Mouse (Mus musculus) forelimb bud, embryonic 11.5 days (tissue): ENCODE data around the gene Akr1c13.
"Not testable (repeated sequence)": the region's sequence is repeated elsewhere in the genome, so short reads cannot be mapped to it uniquely, and the experiment has no call there.

Experiments
- DNase-seq: peaks from one replicate; pipeline ENCODE4 v3.0.0-alpha.2; 2012; ENCODE audit warnings: low read depth, low spot score

Gene Akr1c13

DNA sequence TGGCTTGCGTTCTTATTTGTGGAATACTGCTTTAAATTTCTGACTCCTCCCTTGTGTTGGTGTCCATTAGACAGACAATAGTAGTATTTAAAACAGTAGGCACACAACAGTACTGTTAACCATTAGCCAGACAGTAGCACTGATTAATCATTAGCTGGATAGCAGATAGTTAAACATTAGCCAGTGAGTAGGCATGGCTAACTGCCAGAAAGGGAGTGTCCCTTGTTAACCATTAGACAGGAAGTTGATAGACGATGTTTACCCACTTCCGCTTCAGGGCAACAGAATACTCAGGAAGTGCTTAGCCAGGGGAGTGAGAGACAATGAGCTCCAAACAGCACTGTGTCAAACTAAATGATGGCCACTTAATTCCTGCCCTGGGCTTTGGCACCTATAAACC lies at the start of gene Akr1c13:
TSS of gene Akr1c13 (plus strand) at position 247 of the 400 bp plus-strand sequence.
- DNase-seq, result no peak

DNA sequence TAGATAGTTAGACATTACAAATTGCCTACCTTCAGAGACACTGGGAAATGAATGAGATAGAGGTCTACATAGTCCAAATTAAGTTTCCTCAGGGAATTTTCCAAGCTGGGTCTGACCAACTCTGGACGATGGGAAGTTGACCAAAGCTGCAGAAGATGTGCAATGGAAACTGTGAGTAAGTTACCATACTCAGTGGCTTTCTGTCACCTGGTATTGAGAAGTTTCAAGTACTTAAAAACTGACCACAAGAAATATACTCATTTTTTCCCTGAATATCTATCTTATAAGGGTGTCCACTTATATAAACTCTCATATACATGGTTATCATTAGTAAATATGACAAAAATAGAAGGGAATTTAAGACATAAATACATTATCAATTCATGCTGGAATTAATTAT lies 46.7 kb upstream of the Akr1c13 start:
- no peak for DNase-seq

DNA sequence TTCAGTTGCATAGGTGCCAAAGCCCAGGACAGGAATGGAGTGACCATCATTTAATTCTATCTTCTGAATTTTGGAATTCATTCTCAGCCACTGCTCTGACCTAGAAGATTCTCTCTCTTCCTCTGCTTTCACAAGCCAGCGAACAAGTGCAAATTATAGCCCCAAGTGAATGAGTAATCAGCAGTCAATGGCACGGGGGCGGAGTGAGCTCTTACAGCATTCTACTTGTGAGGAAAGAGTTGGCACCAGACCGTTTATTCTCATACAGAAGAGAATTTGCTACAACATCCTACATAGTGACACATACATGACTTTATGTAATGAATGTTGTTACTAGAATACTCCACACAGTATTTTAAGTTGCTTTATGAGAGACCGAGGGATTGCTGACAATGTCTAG lies 40.4 kb upstream of the Akr1c13 start, which contains the start of gene Akr1c18:
TSS of gene Akr1c18 (minus strand) at position 137 of the 400 bp plus-strand sequence.
- no peak for DNase-seq

DNA sequence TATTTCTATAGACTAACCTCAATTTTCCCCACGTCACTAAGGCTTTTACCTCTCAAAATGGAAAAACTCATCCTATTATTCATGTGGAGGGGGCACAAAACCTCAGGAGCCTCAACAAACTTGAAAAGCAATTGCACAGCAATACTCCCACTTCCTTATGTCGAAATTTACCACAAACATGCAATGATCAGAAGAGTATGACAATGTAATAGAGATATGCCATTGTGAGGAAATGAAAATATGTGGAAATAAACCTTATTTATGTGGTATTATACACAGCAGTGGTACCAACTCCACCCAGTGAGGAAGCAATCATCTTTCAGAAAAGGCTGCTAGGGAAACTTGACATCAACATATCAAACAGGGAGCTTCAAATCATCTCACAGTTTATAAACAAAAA lies 38.0 kb upstream of the Akr1c13 start:
- DNase-seq, result no peak

DNA sequence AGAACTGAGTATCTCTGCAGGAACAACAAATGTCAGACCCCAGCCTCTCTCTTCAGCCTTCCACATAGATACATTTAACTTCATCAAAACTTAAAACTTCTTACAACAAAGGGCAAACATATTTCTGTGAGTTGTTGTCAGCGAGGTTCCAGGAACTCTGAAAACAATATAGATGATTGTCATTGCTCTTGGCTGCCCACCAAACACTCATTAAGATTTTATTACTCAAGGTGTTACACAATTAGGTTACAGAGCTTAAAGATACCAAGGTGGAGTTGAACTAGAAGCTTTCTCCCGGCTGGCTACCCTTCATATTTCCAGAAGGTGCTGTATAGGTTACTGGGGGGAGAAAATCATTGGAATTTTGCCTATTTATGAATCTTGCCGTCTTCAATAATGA lies 37.4 kb upstream of the Akr1c13 start:
- no peak for DNase-seq

DNA sequence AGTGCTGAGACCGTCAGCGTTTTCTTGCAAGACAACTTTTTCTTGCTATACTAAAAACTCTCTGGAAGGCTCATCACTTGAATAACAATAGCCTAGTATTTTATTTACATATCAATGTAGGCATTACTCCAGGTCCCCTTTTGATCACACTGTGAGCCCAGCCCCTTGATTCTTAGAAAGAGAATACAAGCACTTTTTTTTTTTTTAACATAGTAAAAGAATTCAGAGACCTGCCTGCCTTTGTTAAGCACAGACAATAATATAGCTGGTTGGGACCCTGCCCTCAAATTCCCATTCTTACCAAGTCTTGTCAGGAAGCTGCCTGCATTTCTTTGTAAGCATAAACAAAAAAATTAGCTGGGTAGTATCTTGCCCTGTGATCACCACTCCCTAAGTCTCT lies 35.7 kb upstream of the Akr1c13 start:
- DNase-seq, result no peak

DNA sequence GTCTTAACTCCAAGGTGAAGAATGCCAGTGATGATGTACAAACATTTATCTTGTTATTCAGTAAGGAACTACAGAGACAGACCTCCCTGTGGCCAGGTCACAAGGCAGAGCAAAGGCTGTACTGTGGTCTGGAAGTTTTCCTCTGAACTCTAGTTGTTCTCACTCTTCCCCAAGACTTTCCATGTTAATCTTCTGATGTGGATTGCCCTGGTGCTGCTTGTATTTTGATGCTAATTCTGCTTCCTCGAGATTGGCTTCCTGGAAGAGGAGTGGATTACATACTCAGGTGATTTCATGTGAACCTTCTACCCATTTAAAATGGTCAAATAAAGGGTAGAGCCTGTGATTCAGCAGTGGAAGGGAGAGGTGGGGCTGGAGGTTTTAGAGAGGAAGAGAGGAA lies 22.9 kb upstream of the Akr1c13 start:
- no peak for DNase-seq

DNA sequence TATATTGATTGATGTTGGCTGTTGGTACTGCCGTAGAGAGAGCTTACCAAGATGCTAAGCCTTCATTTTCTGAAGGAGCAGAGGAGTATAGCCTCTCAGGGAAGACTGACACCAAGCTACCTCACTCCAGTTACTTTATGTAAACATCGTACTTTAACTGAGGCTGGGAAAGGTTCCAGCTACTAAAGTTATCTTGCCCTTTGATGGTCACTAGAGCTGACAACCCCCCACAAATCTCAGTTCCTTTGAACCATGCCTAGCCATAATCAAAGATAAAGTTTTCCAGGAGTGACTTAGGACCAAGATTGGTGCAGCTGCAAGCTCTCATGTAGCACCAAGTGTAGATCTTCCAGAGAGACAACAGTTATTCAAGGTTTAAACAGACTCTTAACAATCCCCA lies 18.0 kb upstream of the Akr1c13 start:
- no peak for DNase-seq

DNA sequence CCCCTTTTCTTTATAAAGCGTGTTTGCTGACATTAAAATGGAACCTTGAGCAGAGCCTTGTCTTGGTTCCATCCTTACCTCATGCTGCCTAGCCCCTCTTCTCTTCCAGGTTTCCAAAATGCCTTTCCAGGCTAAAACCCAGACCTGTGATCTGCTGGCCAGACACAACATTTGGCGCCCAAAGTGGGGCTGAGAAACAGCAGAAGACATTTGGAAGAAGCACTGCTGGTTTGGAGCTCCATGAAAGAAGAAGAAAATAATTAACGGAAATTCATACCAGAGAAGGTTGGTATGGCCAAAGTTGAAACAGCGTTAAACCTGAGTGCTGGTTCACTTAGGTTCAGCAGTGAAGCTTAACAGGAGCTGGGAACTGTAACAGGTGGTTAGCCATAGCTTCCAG lies 9.6 kb upstream of the Akr1c13 start:
- not testable (repeated sequence) for DNase-seq

DNA sequence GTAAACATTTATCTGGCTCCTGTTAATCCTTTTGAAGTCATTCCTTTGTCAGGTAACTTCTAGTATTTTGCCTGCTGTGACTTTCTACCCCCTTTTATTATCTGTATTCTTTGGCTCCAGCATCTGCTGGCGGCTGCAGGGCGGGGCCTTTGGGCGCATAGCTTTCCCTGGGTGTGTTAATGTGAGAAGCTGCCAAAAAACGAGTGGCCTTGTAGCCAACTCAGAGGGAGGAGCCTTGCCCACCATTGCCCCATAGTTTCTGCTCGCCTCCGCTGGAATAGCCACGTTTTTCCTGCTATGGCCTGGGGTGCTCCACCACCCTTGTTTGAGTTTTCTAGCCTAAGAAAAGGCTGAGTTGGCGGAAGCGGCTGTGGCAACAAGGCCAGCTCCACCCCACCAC lies 7.8 kb upstream of the Akr1c13 start:
- no peak for DNase-seq

DNA sequence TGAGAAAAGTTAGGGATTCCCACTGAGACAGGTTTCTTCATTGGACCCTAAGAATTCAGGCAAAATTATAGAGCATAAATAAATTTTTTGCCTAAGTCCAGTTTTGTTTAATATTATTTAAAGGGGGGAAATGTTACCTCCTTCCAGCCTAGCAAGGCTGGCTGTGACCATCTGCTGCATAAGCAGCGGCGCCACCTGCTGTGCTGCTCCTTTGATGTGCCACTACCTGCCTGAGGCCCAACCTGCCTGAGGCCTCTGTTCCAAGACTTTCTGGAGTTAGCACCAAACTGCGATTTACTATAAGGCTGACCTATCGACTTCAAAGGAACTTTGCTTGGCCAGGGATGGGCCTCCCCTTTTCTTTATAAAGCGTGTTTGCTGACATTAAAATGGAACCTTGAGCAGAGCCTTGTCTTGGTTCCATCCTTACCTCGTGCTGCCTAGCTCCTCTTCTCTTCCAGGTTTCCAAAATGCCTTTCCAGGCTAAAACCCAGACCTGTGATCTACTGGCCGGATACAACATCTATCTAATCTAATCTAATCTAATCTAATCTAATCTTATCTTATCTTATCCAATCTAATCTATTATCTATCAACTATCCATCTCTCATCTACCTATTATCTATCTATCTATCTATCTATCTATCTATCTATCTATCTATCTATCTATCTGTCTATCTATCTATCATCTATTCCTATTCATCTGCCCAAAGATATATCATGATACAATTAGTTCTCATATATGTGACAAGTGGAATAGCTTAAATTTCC lies 4.1 kb upstream of the Akr1c13 start:
- DNase-seq, result peak; percentile 24

DNA sequence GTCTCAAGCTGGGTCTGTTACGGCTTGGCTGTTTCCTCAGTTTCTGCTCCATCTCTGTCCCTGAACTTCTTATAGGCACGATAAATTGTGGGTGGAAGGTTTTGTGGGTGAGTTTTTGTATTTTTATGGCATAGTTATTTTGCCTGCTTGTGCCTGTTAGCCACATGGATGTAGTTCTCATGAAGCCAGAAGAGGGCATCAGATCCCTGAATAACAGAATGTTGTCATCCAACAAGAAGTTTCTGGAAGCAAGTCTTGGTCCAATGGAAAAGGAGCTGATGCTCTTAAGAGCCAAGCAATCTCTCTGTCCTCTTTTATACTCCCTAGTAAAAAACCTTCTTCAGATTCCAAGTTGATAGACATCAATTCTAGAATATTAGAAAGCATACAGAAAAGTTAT lies 2.8 kb upstream of the Akr1c13 start:
- DNase-seq, result no peak

DNA sequence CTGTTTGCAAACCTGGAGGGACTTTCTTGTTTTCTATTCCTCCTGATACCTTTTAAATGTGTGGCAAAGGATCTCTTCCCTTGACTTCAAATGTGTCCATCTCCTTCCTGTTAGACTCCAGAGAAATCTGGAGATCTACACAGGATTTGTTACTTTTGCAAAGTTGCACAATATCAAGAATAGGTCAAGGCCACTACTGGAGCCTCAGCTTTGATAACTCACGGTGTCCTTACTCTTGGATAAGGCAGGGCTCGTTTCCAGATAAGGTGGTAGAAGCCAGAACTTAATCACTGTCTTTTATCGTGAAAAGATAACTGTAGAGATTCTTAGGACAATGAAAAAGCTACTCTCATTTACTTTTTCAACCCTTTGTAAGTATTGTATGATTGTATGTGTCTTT lies 1.6 kb downstream of the Akr1c13 start:
- no peak for DNase-seq

DNA sequence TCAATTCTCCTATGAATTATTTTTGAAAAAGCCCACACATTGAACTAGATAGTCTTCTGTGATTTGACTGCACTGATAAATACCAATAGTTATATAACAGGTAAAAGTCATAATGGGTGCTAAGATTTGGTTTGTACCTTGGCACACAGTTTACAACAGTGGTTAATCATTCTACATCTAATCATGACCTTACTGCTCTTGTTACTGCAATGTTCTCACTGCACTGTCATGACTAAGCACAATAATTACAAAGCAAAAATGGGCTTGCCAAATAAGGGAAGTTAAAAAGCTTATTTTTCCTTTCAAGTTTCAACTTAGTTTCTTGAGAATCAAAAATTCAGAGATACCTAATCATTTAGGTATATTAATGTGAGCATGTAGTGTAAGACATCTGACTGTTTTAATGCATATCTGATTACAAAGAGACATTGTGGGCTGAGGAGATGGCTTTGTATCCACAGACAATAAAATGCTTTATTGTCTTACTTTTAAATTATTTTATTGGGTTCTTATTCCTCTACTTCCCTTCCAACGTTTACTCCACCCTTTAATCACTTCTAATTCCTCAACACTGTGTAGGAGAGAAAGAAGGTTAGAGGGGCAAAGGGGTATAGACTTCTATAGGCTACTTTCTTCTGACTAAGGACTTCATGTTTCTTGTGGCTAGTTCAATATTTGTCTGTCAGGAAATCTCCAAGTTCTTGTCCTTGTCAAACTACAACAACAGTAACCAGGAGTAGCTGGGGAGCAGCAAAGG lies 15.4 kb downstream of the Akr1c13 start:
- DNase-seq, result no peak

DNA sequence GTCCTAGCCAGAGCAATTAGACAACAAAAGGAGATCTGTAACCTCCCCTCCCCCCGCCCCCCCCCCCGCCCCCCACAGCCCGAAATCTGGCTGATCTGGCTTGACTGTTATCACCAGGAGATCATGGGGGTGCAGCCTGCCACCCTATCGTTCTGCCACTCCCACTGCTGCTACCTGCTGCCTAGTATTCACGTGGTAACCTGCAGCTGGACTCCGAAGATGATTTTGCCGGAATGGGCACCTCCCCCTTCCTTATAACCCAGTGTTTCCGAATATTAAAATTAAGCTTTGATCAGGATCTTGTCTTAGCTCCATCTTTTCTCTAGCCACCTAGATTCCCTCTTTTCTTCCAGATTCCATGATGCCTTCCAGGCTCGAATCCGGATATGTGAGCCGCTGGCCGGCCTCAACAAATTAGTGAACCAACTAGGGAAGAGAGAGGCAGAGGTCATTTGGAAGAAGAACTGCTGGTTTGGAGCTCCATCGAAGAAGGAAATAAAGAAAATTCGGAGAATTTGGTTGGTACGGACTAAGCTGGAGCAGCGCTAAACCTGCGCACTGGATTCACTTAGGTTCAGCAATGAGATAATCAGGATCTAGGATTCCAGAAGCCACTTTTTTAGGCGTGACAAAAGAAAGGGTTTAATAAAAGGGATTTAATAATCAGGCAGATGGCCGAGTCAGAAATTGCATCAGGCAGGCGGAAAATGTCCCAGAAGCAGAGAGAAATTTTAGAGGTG lies 20.8 kb downstream of the Akr1c13 start:
- no peak for DNase-seq

DNA sequence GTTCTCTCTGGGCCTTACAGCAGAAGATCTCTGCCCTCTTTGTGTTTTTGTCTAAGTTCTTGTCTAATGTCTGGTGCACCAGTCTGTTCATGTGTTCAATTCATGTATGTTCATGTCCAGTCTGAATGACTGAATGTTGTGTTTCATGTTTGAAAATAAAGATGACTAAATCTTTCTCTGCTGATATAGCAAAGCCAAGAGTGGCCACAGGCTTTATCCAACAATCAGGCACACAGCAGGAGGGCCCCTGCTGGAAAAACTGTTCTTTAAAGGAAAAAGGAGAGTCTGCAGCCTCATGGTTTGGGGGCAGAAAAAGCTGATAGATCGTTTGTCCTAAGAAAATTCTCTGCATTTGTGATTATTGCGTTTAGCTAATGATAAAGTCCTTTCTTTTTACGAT lies 21.4 kb downstream of the Akr1c13 start:
- DNase-seq, result no peak

DNA sequence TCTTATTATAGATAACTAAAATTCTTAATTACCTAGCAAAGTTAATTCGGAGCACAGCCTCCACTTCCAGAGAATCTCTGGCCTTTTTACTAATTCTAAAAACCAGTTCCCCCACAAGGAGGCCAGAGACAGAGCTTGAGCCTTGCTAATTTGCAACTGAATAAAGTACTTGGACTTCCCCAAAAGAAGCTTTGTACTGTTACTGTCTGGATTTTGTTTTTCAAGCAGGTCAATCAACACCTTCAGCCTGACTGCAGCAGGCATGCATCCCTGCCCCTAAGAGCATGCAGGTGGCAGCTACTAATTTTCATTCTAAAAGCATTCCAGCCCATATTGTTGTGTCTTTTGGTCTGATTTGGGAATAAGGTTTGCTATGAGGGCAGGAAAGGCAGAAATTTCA lies 24.5 kb downstream of the Akr1c13 start:
- DNase-seq, result not testable (repeated sequence)

DNA sequence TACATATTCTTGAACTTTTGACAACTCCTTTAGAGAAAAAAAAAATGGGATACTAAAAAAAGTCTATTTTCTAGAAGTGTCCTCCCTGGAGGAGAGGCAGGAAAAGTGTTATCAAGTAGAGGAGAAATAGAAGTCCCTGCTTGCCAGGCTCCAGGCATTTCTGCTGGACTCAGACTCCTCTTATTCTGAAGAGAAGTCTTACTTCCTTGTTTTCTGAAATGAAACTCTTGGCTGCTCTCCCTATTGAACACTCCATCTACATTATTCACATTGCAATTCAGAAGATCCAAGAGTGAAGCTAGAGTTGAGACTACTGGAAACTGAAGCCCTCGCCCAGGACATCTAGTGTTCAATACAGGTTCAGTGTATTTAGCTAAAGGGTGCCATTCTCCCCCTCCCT lies 37.5 kb downstream of the Akr1c13 start, which contains the start of gene Akr1c19:
TSS of gene Akr1c19 (plus strand) at position 260 of the 400 bp plus-strand sequence.
- DNase-seq, result no peak

DNA sequence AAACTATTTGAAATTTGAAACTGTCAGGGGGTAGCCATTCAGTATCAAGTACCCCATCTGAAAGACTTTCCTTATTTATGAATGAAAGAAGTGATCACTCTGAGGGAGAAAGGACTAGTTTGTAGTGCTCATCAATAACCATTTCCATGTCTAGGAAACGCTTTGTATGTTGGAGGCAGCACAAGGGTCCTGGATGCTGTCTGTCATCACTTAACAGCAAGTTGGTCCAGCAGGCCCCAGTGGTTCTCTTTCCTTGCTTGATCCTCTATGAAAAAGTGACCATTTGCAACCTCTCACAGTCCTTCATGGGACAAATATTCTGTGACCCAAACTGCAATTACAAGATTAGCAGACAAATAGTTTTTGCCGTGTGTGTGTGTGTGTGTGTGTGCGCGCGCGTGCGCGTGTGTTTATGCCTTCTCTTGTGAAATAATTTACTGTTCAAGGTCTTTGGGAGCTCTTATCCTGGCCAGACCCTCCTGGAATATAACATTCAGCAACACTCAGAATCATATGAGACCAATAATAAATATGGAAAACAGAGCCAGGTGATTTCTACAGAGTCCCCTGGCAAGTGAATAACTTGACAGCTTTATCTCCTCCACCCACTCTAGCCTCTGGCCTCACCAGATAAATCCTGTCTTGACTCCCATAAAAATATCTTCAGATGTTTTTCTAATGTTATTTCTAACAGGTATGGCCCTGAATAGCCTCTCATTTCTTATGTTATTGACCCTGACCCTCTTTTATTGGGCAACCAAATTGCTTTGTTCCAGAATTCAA lies 40.1 kb downstream of the Akr1c13 start:
- peak; percentile 59 for DNase-seq

DNA sequence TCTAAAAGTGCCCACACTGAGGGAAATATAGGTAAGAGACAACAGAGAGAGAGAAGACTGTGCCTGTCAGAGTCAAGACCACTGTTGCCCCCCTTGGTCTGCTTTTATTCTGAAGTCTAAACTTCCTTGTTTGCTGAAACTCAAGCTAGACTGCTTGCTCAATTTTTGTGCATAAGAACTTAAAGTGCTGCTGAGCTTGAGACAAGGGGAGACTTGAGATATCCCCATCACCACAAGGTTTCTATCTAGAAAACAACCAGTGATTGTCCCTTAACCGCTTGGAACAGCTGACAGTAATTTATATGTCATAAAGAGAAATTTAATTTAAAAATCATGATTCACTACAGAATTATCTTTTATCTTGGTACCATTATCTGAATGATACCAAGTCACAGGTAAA lies 42.2 kb downstream of the Akr1c13 start:
- DNase-seq, result no peak

DNA sequence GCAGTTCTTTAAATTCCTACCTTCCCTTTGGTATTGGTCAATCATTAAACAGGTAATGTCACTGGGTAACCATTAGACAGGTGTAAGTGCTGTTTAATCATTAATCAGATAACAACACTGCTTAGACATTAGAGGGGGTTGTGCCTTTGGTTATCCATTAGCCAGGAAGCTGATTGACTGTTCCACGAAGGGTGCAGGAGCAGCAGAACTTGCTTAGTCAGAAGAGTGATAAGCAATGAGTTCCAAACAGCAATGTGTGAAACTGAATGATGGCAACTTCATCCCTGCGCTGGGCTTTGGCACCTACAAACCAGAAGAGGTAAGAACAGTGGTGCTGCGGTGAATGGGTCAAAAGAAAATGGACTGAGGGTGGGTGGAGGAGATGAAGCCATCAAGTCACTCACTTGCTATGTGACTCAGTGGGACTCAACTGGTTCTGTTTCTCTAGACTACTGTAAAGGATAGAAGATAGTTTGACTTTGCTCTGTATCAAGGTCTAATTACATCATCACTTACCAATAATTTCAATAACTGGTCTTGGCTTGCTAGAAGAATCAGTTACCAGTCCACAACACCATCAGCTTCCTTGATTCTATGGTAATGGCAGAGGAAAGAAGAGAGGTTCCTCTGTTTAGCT lies 42.7 kb downstream of the Akr1c13 start:
- DNase-seq, result no peak
